Mouse (Mus musculus) forebrain, embryonic 16.5 days (tissue): ENCODE measurements around the gene Mef2b. TPM values are rescaled to one million over a fixed set of nuclear protein-coding genes. Genes with fewer than 3 reads are reported as not detected.

Source experiments
- ATAC-seq: fragments of 200-750 bp; cut with Nextera tagmentation; 2 replicates; pipeline ENCODE4 v1.8.0; 2017; ENCODE audit warnings: mild to moderate bottlenecking, moderate library complexity
- H3K27ac ChIP-seq: fragments of 300-500 bp; sonication (generic); 2 replicates; pipeline ENCODE4 v1.5.1; 2014; ENCODE audit warnings: low read length, control low read depth
- H3K27me3 ChIP-seq: fragments of 300-500 bp; sonication (generic); replicated peaks from 2 replicates; pipeline ENCODE4 v1.6.1; 2014; ENCODE audit warnings: low read length; ENCODE audit not compliant: control insufficient read depth, insufficient read depth
- H3K36me3 ChIP-seq: fragments of 300-500 bp; sonication (generic); 2 replicates; pipeline ENCODE4 v1.6.1; 2014; ENCODE audit not compliant: control insufficient read depth, insufficient read depth
- H3K4me1 ChIP-seq: fragments of 300-500 bp; sonication (generic); replicated peaks from 2 replicates; pipeline ENCODE4 v1.6.1; 2014; ENCODE audit warnings: low read length; ENCODE audit not compliant: control insufficient read depth, insufficient read depth
- H3K4me2 ChIP-seq: fragments of 300-500 bp; sonication (generic); 2 replicates; pipeline ENCODE4 v1.6.1; 2014; ENCODE audit warnings: mild to moderate bottlenecking, low read length, control low read depth
- H3K4me3 ChIP-seq: fragments of 300-500 bp; sonication (generic); replicated peaks from 2 replicates; pipeline ENCODE4 v1.5.1; 2014; ENCODE audit warnings: mild to moderate bottlenecking, low read length, control low read depth
- H3K9ac ChIP-seq: fragments of 300-500 bp; sonication (generic); replicated peaks from 2 replicates; pipeline ENCODE4 v1.6.1; 2014; ENCODE audit warnings: low read depth, low read length, control low read depth
- H3K9me3 ChIP-seq: fragments of 300-500 bp; sonication (generic); 2 replicates; pipeline ENCODE4 v1.6.1; 2016; ENCODE audit warnings: low read length; ENCODE audit not compliant: control insufficient read depth
- WGBS: fragments of 180-500 bp; shearing (Covaris S2); extraction: QIAGEN DNeasy Blood & Tissue Kit; methylation state at CpG from one replicate; pipeline ENCODE4 v1.1.7; 2014; 5-methylcytosine and 5-hydroxymethylcytosine counted together
- polyA plus RNA-seq: library from polyadenylated mRNA; unstranded; fragments of >200 nt; fragmentation: Nextera tagmentation; extraction: Ambion mirVana; gene quantifications from 2 replicates; pipeline ENCODE4 v1.2.1, GENCODE M21; 2015

Gene Mef2b
- polyA plus RNA-seq, 1 experiment from 2014 or later = 0.34 TPM

GRCm38 (mm10) chr8:70152537-70153257 lies 13.2 kb downstream of the Mef2b start:
- no peaks in the 10 kb centered on the region for H3K36me3 ChIP-seq
- H3K27ac ChIP-seq = no peak overlapping the region
- no peaks in the 10 kb centered on the region for H3K9me3 ChIP-seq
- H3K4me3 ChIP-seq = no peak overlapping the region
- ATAC-seq = peak; percentile 97
- peak overlapping the region; percentile 34 for H3K4me2 ChIP-seq
- no peaks in the 10 kb centered on the region for H3K27me3 ChIP-seq
- WGBS = 14% methylated on average over 22 of the region's 22 CpGs
- peaks cover 4% of the 10 kb centered on the region for H3K4me1 ChIP-seq
- H3K9ac ChIP-seq = no peak overlapping the region

DNA sequence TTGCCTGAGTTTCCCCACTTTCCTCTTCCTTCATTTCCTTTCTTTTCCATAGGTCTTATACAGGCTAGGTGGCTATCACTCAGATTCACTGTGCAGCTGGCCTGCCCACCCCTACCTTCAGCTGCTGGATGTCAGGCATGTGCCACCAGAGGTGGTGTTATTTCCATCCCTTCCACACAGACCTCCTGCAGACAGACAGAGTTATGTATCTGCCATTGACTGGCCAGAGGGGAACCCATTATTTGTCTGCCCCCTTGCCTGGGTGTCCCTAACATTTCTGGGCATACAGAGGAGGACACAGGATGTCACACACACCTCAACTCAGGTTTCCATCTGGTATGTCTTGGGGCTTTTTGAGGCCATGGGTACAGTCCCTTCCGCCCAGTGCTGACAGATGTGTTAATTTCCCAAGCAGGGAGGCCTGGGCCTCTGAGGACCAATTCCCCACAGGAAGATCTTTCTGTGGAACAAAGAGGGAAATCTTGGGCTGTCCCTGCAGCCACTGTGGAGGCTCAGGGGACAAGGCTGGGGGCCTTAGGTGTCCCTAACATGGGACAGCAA lies 17.8 kb downstream of the Mef2b start:
- peaks cover 7% of the 10 kb centered on the region for H3K4me1 ChIP-seq
- no peak overlapping the region for H3K4me3 ChIP-seq
- no peaks in the 10 kb centered on the region for H3K36me3 ChIP-seq
- H3K4me2 ChIP-seq = no peak overlapping the region
- no peak overlapping the region for H3K27ac ChIP-seq
- H3K27me3 ChIP-seq = no peaks in the 10 kb centered on the region
- H3K9ac ChIP-seq = no peak overlapping the region
- no peaks in the 10 kb centered on the region for H3K9me3 ChIP-seq
- 95% methylated on average over 1 of the region's 1 CpGs for whole genome bisulfite sequencing
- ATAC-seq = no peak

DNA sequence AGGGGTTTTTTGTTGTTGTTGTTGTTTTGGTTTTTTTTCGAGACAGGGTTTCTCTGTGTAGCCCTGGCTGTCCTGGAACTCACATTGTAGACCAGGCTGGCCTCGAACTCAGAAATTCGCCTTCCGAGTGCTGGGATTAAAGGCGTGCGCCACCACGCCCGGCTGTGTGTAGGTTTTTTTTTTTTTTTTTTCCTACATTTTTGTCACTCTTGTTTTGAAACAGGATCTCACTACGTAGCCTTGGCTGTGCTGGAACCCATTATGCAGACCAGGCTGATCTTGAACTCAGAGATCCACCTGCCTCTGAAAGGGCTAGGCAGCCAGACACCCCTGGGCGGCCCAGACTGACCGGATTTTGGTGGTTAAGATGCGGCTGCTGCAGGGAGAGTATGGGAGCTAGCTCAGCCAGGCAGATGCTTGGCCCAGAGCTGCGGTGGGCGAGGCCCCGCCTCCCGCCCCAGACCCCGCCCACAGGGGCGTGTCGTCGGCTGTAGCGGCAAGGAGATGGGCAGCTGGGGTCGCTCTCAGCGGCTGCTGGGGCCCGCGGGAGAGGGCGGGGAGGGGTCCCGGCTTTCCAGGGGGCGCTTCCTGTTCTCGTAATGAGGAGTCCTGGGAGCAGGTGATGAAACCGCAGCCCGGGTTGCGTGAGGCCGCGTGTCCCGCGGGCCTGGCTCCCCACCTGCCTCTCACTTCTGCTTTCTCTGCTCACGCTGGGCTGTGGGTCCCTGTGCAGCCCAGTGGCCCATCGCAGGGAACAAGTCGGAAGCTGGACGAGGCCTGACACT lies 18.8 kb downstream of the Mef2b start:
- Histone ChIP-seq H3K27ac (no peak overlapping the region), H3K36me3 (no peaks in the 10 kb centered on the region)
- WGBS = 13% methylated on average over 38 of the region's 40 CpGs

GRCm38 (mm10) chr8:70159211-70159610 lies 19.7 kb downstream of the Mef2b start:
- no peaks in the 10 kb centered on the region for H3K9me3 ChIP-seq
- H3K4me2 ChIP-seq = no peak overlapping the region
- no peak overlapping the region for H3K4me3 ChIP-seq
- H3K36me3 ChIP-seq = no peaks in the 10 kb centered on the region
- peaks cover 3% of the 10 kb centered on the region; the same call in 1 of the 2 replicates for H3K4me1 ChIP-seq
- no peak overlapping the region for H3K27ac ChIP-seq
- WGBS = 85% methylated on average over 4 of the region's 4 CpGs
- no peak for ATAC-seq
- no peak overlapping the region for H3K9ac ChIP-seq
- no peaks in the 10 kb centered on the region for H3K27me3 ChIP-seq

More for the DNA sequence above, 18.8 kb downstream of the Mef2b start:
- Histone ChIP-seq H3K4me2 (peak overlapping the region; percentile 59), H3K9me3 (no peaks in the 10 kb centered on the region), H3K27me3 (no peaks in the 10 kb centered on the region), H3K4me1 (peaks cover 3% of the 10 kb centered on the region; the same call in 1 of the 2 replicates), H3K9ac (peak overlapping the region; percentile 65), H3K4me3 (peak overlapping the region; percentile 52)
- peak; percentile 97 for ATAC-seq

- H3K9ac ChIP-seq = no peak overlapping the region
- no peak overlapping the region for H3K4me2 ChIP-seq
- no peak overlapping the region for H3K27ac ChIP-seq
- no peak overlapping the region for H3K4me3 ChIP-seq
- peaks cover 3% of the 10 kb centered on the region; the same call in 1 of the 2 replicates for H3K4me1 ChIP-seq
- H3K9me3 ChIP-seq = no peaks in the 10 kb centered on the region
- 69% methylated on average over 13 of the region's 13 CpGs for WGBS
- no peak for ATAC-seq
- no peaks in the 10 kb centered on the region for H3K27me3 ChIP-seq
- H3K36me3 ChIP-seq = no peaks in the 10 kb centered on the region
These were observed 20.5 kb downstream of the Mef2b start for GRCm38 (mm10) chr8:70160015-70160414.

DNA sequence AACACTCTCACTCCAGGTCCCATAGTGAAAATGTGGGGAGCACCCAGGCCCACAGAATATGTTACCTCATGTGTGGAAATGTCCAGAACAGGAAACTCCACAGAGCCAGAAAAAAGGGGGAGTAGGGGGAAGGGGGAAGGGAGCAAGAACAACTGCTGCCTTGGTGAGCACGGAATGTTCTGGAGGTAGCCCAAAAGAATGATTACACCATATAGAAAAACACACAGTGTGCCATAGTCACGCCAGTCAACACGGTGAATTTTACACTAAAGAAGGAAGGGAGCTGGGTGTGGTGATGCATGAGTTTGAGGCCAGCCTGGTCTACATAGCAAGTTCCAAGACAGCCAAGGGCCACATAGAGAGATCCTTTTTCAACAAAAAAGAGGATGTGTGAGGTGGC lies 23.8 kb downstream of the Mef2b start:
- H3K27me3 ChIP-seq = no peaks in the 10 kb centered on the region
- no peak for ATAC-seq

DNA sequence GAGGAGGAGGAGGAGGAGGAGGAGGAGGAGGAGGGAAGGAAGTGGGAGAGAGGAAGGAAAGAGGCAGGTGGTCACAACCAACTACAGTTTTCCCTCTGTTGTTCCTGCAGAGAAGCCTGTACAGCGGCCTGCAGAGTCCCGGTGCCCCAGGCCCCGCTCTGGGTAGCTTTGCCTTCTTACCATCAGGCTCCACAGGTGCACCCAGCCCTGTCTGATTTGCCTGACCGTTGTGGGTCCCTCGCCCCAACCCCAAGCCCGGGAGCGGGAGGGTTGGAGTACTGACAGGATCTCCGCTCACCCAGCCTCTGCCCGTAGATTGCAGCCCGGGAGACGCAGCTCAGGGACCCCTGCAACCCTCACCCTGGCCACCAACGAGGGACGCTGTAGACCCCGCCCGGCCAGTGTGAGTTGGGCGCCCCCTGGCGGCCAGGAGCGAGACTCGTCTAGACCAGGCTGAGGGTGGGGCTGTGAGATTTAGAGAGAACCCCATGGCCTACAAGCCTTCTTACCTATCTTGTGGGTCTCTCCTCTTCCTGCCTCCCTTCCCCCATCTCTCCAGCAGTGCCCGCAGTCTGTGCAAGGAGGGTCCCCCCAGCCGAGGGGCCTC lies 27.1 kb downstream of the Mef2b start:
- Histone ChIP-seq H3K4me1 (peaks cover 9% of the 10 kb centered on the region), H3K4me3 (peak overlapping the region; percentile 16), H3K27me3 (no peaks in the 10 kb centered on the region), H3K4me2 (peak overlapping the region; percentile 47), H3K9ac (peak overlapping the region; percentile 50), H3K36me3 (no peaks in the 10 kb centered on the region), H3K9me3 (no peaks in the 10 kb centered on the region), H3K27ac (no peak overlapping the region)
- 2% methylated on average over 21 of the region's 21 CpGs for WGBS
- peak; percentile 82 for ATAC-seq

More for the DNA sequence above, 23.8 kb downstream of the Mef2b start:
- Histone ChIP-seq H3K4me1 (peaks cover 9% of the 10 kb centered on the region), H3K9ac (no peak overlapping the region), H3K36me3 (no peaks in the 10 kb centered on the region), H3K27ac (no peak overlapping the region), H3K4me3 (no peak overlapping the region), H3K9me3 (no peaks in the 10 kb centered on the region), H3K4me2 (no peak overlapping the region)
- 79% methylated on average over 3 of the region's 3 CpGs for WGBS

DNA sequence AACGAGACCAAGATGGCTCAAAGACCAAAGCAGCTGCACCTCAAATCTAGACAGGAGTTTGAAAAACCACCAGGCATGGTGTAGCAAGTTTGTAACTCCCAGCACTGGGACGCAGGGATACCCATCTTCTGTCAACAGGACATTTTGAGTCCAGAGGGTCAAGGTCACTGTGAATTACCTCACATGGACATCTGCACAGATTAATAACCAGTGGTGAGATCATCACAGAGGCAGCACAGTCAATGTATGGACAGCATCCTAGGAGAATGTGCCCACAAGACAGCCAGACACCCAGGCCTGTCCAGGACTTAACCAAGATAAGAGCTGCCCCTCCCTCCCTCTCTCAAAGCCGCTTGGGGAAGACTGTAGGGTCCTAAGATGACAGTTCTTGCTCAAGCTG lies 30.6 kb downstream of the Mef2b start:
- no peak for ATAC-seq
- WGBS = 87% methylated on average over 3 of the region's 3 CpGs
- Histone ChIP-seq H3K36me3 (no peaks in the 10 kb centered on the region), H3K9ac (no peak overlapping the region), H3K4me2 (no peak overlapping the region), H3K27ac (no peak overlapping the region), H3K27me3 (no peaks in the 10 kb centered on the region), H3K9me3 (no peaks in the 10 kb centered on the region), H3K4me1 (peaks cover 30% of the 10 kb centered on the region), H3K4me3 (no peak overlapping the region)

DNA sequence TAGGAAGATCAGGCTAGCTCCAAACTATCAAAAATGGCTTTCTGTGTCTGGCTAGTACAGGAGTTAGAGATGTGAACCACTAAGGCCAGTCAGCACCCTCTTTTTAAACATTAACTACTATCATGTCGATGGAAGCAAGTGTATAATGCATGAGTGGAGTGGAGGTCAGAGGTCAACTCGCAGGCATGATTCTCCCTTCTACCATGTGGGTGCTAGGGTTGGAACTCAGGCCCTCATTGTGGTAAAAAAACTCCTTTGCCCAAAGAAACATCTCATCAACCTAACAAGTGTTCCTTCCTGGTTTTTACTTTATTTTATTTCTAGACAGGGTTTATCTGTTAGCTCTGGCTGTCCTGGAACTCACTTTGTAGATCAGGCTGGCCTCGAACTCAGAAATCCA lies 31.2 kb downstream of the Mef2b start:
- Histone ChIP-seq H3K4me1 (peaks cover 30% of the 10 kb centered on the region), H3K36me3 (no peaks in the 10 kb centered on the region), H3K4me2 (no peak overlapping the region), H3K9ac (no peak overlapping the region), H3K27me3 (no peaks in the 10 kb centered on the region), H3K9me3 (no peaks in the 10 kb centered on the region), H3K4me3 (no peak overlapping the region), H3K27ac (no peak overlapping the region)
- ATAC-seq = no peak
- 82% methylated on average over 3 of the region's 3 CpGs for WGBS
